Mouse (Mus musculus) right cerebral cortex, adult 18-20 months (tissue): ENCODE measurements around the gene Spata2.

Experiments
- DNase-seq: peaks from one replicate; pipeline ENCODE4 v3.0.0; 2022; ENCODE audit warnings: mixed read lengths

Spata2 gene

DNA sequence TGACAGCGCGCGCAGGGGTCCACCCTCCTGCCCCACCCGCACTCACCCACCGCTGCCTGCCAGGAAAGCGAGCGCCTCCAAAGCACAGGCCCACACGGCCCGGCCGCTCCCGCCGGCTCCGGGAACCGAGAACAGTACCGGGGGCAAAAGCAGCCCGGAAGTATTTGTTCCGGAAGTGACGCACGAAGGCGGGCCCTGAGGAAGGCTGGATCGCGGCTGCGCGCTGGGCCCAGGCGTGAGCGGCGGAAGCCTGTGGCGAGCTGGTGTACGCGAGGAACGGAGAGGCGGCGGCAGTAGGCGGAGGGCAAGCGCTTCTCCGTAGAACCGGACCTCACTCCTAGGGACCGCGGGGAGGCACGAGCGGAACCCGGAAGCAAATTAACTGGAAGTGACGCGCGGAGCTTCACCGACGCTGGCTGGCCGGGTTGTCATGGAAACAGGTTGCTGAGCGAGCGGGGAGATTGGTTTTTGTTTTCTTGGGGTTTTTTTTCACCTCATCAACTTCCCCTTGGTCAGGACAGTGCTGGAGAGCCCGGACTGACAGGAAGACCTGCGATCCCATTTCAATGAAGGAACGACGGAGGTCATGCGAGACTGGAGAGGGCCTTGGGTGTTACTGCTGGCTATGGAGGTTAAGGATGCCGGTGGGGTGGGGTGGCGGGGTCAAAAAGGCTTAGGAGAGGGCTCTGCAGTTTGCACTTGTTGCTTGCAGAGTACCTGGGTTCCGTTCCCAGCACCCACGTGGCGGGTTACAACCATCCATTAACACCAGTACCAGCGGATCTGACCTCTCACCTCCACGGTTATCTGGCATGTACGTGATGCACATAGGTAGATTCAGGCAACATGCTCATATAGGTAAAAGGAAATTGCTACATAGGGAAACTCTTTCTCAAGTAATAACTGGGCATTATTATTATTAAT is at the start of gene Spata2:
TSS of gene Spata2 (minus strand) at position 175 of the 924 bp plus-strand sequence.
- DNase-seq: peak; percentile 95

DNA sequence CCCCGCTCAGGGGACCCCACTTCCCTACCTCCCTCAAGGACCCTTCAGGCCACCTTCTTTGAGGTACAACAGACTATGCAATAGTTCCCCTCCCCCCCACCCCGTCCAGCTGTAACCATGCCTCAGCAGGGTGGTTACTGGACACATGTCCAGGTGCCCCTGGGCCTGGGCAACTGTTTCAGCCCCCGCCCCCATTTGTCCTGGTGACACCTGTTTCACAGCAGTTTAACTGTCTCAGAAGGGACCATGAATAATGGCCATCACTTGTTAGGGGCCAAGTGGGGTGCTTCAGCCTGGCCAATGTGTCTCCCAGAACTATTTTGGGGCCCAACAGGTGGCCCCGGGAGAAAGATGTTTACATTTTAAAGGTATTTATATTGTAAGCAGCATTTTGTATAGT is 49.7 kb upstream of the Spata2 start:
- DNase-seq: no peak

DNA sequence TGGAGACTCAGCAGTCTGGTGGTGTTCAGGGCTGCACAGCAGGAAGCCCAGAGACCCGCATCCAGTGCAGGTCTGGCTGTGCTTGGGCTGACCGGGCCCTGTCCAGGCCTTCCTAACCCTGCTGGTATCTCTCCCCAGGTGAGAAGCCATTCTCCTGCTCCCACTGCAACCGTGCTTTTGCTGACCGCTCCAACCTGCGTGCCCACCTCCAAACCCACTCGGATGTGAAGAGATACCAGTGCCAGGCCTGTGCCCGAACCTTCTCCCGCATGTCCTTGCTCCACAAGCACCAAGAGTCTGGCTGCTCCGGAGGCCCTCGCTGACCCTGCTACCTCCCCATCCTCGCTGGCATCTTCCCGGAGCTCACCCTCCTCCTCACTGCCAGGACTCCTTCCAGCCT is 49.1 kb upstream of the Spata2 start:
- DNase-seq: no peak

DNA sequence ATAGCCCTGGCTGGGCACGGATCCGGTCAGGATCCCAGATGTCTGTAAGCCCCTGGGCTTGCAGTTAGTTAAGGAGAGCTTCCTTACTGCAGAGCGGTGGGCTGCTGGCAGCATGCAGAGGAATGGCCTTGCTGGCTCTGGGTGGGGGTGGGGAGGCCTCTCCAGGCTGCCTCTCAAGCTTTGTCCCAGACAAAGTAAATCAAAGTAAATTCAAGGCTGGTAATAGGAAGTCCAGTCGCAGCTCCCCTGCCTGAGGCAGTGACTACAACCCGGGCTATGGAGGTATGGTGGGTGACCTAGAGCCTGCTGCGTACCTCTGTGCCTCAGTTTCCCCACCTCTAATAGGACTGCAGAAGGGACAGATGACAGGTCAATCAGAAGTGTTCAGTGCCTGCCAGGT is 48.6 kb upstream of the Spata2 start:
- DNase-seq: no peak

DNA sequence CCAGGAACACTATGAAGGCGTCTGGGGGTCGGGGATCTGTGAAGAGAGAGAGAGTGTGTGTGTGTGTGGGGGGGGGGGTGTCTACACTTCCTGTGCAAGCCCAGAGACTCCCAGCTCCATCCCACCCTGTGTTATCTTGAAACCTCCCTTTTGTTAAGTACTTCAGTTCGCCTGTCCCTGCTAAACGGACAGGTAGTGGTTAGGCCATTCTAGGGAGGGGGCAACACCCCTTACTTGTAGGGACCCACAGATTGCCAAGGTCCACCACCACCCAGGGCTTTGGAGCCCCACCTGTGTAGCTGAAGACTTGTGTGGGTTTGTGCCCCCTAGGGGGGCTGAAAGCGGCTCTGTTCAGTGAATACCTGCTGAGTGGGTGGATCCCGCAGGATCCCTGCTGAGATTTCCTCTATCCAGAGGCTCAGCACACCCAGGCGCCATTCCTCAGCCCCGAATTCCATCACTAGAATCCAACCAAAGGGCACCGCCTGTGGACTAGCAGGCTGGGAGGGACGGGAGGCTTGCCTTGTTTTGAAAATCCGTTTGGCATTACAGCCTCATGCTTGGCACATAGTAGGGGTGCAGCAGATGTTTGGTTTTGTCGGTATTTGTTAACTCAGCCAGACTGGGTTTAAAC is 47.9 kb upstream of the Spata2 start:
- no peak for DNase-seq

DNA sequence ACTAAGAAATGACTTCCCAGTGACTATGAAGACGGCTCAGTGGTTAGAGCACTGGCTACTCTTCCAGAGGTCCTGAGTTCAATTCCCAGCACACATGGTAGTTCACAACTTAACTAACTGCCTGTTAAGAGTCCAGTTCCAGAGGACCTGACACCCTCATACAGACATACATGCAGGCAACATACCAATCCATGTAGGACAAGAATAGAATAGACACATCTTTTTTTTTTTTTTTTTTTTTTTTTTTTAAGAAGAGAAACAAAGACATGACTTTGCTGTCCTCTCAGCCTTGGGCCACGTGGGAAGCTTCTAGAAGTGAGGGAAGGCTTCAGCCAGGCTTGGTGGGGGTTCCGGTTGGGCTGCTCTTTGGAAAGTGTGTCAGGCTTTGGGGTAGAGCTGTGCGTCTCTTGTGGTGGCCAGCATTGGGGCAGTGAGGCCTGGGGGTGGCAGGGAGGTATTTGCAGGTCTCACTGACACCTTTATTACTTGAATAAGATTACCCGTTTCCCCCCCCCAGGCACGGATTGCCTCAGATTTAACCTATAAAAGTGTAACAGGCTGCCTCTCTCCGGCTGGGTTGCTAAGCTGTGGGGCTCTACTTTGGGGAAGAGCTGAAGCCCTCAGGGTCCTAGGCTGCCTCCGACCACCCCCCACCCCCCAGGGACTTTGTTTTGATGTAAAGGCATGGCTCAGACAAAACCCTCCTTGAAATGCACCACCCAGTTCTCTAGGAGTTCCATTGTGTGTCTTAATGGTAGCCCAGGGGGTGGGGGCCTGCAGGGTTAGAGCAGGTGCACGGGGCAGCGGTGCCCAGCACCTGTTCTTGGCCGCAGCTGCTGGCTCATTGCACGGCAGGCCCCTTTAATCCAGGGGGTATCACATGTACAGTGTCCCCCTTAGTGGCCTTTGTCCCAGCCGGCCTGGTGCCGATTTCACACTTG is 47.1 kb upstream of the Spata2 start:
- no peak for DNase-seq

DNA sequence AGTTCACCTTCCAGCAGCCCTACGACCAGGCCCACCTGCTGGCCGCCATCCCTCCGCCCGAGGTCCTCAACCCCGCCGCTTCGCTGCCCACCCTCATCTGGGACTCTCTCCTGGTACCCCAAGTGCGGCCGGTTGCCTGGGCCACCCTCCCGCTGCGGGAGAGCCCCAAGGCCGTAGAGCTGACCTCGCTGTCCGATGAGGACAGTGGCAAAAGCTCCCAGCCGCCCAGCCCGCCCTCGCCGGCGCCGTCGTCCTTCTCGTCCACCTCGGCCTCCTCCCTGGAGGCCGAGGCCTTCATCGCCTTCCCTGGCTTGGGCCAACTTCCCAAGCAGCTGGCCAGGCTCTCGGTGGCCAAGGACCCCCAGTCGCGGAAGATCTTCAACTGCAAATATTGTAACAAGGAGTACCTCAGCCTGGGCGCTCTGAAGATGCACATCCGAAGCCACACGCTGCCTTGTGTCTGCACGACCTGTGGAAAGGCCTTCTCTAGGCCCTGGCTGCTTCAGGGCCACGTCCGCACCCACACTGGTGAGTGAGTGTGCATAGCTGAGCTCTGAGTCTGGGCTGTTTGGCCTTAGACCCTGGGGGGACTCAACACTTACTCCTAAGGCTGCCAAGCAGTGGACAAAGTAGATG is 46.1 kb upstream of the Spata2 start:
- DNase-seq: no peak

DNA sequence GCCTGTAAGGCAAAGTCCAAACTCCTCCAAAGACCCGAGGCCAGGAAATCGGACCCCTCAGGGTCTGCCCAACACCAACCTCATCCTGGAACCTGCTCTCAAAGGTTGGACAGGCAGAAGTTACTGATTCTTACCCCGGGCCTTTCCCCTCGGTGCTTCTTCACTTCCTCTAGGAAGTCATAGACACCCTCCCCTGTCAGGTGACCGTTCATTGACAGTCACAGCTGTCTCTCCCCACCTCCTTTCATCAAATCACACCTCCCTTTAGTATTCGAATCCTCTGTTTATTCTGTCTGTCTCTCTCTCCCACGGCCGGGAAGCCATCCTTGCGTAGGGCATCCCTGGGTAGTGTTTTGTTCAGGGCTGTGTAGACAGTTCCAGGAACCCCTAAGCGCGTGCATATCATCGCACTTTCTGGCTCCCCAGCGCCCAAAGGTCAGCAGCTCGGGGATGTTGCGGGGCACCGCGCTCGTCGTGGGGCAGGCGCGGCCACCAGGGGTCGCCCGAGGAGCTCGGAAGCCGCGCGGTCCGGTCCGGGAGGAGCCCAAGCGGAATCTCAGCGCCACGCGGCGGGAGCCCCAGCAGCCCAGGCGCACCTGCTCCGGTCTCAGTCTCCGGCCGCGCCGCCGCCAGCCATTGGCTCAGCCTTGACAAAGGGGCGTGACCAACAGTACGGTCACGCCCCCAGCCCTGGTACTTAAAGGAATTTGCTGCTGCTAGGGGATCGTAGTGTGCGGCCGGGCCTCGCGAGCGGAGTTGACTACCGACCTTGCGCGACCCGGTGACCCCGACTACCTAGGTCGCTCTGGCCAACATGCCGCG is 45.0 kb upstream of the Spata2 start, which contains the start of gene Snai1:
TSS of gene Snai1 (plus strand) at position 720 of the 822 bp plus-strand sequence.
- DNase-seq: peak; percentile 79

DNA sequence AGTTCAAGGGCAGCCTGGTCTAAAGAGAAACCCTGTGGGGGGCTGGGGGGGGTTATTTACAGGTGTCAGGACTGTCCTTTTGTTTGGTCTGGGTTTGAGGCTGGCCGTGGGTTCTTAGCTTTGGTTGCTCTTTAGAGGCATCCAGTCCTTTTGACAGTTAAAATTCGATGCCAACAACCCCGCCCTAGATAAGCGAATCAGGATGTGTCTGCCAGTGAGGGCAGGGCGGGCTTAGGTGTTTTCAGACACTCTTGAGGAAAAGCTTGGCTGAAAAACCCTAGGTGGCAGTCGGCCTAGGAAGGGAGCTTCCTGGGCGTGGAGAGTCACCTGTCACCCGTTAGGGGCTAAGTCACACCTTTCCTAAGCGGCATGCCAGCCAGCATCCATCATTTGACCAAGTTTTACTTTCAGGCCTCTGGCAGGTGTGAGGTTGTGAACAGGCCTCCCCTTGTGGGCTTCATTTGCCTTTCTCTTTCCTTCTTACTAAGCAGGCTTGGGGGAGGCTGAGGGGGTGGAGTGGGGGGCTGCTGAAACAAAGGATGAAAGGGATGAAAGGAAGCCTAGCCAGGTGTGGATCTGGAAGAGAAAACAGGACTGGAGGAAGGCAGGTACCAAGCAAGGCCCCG is 43.7 kb upstream of the Spata2 start:
- DNase-seq: no peak

DNA sequence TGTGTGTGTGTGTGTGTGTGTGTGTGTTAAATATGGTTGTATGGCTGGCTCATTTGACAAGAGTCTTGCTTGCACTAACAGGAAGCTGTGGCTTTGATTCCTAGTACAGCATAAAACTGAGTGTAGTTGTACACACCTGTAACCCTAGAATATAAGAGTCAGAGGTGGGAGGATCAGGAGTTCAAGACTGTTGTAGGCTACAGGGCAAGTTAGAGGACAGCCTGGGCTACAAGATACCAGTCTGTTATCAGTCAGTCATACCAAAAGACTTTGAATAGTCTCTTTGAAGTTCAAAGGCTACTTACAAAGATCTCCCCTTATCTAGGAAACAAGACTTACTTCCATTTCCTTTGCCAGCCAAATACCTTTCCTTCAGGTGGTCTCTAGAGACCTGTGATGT is 41.2 kb upstream of the Spata2 start:
- DNase-seq: no peak

DNA sequence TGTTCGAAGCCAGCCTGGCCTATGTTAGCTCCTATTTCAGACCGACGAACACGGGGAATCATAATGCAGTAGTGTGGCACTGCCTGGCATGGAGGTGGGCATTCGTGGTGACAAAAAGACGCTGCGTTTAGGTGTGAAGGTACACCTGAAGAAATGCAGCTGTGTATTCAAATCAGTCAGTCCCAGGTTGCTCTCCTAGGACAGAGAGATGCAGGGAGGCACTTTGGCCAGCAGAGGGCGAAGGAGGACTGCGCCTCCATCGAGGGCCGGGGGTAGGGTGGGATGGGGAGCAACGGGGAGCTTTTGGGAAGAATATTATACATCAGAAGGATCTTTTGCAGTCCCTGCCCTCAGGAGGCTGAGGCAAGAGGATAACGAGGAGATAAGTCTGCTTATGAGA is 39.4 kb upstream of the Spata2 start:
- no peak for DNase-seq

DNA sequence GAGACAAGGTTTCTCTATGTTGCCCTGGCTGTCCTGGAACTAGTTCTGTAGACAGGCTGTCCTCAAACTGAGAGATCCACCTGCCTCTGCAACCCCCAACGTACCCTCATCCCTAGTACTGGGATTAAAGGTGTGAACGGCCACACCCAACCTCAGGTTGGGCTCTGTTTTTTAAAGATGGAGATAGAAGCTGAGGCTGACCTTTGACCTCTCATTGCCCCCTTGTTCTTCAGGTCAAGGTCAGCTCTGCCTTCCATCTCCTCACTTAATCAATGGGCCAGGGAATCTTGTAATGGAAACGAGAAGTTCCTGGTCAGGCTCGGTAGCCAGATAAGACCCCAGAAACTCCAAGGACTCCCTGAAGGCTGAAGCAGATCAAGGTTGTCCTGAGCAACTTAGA is 37.8 kb upstream of the Spata2 start:
- no peak for DNase-seq

DNA sequence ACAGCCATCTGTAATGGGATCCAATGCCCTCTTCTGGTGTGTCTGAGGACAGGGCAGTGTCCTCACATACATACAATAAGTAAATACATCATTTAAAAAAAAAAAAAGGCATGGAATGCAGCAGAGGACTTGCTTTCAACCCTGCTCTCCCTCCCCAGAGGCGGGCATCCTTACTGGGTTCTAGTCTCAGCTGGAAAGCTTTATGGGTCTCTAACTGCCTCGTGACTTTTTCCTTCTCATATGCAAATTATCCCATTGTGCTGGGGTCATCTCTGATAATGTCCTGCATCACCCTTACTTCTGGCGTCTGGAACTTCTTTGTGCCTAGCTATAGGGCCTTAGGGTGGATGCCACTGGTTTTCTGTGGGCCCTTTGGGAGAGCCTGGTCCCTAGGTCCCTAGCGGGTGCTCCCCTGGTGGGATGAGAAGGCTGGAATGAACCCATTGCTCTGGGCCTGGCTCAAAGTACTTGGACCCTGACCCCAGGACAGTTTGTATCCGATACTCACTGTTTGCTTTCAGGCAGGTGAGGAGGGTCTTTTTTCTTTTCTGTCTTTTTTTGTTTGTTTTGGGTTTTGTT is 37.3 kb upstream of the Spata2 start:
- no peak for DNase-seq

DNA sequence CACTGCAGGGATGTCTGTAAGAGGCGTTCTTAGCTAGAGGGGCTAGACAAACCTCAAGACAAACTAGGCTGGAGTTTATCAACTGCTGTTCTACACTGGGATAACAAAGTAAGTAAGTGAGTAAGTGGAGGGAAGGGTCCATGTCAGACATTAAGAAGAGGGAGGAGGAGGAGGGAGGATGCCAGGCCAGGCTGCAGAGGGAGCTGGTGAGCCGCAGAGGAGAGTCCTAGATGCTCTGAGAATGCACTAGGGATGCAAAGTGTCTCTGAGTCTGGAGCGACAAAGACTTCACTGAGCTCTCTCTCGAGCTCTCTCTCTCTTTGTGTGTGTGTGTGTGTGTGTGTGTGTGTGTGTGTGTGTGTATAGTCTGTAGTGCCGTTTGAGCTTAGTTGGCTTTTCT is 35.6 kb upstream of the Spata2 start:
- no peak for DNase-seq

DNA sequence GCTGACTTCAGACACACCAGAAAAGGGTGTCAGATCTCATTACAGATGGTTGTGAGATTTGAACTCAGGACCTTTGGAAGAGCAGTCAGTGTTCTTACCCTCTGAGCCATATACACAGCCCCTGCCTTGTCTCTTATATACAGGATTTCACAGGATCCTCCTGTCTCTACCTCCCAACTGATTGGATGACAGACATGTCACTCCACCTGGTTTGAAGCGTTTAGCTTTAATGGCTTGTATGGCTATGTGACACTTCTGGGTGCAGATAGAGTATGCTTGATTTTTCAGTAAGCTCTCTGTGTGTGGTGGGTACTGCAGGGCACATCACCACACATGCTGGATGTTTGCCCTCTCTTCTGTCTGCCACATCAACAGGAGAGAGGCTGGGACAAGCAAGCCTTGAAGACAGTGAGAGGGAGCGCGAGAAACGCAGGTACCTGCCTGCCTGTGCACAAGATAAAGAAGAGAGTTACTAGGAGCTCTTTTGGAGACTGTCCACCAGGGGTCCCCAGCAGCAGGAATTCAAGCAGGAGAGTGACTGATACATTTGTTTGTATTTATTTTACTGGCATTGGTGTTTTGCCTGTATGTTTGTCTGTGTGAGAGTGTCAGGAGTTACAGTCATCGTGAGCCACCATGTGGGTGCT is 27.0 kb upstream of the Spata2 start:
- DNase-seq: no peak

DNA sequence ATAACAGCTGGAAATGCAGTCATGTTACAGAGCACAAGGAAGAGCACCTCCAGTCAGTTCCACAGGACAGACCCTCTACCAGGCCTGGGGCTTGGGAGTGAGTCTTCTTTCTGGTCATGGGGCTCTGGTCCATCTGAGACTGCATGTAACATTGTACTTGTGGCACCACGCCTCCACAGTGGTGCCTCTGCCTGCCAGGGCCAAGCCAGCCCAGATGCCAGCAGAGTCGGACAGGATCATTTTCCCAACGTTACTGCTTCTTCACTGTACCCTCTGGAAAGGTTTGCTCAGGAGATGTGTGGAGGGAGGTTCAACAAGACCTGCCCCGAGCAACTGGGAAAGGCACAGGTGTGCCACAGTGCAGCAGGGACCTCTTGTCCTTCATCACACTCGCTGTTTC is 23.0 kb upstream of the Spata2 start:
- no peak for DNase-seq

DNA sequence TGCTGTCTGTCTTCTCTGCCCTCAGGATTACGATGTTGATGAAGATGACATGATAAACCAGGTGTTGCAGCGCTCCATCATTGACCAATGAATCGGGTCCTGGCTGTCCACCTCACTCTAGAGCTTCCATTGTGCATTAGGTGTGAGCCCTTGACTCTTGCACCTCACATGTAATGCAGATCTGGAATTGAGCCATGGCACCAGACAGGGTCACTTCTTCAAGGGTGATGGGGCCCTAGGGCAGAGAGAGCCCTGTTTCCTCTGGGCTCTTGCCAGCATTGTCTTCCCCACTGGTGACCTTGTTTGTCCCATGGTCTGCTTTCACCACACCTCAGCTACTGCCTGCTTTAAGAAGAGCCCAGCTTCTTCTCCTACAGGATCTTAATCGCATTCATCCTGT is 22.0 kb upstream of the Spata2 start:
- no peak for DNase-seq

DNA sequence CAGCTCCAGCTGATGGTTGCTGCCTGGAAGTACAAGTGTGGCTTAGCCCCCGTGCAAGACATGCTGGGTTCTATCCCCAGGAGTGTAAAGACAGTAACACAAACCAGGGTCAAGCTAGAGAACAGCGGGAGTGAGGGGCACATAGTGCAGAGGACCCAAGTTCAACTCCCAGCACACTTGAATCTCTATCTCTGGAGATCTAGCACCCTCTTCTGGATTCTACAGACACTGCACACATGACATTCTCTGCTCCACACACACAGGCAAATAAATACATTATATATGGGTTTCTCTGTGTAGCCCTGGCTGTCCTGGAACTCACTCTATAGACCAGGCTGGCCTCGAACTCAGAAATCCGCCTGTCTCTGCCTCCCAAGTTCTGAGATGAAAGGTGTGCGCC is 20.3 kb upstream of the Spata2 start:
- no peak for DNase-seq

DNA sequence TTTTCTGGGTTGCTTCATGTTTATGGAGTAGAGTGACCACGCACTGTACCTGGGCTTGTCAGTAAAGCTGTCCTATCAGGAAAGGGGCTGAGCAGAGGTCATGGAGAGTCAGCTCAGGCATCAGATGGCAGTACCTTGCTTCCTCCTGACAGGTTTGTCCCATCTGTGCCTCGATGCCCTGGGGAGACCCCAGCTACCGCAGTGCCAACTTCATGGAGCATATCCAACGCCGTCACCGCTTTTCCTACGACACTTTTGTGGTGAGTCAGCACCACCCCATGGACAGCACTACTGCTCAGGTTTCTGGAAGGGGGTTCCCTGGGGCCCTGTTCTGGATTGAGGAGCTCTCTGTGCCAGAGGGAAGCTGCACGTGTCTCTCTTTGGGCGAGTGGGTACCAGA is 19.7 kb upstream of the Spata2 start:
- DNase-seq: no peak

DNA sequence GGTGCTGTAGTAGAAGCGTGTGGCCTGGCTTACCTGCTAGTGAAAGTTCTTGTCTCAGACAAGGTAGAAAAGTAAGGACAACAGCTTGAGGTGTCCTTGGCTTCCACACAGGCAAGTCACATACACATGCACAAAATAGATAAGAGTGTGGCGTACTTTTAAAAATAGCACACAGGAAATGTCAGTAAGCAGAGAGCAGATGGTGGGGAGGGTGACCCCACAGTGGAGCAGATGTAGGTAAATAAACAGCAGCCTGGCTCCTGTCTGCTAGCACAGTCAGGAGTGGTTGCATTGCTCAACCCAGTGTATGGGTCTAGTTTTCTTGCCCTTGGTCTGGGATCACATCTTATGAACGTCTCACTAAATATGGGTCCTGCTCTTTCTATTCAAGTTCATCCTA is 17.8 kb upstream of the Spata2 start:
- DNase-seq: no peak
